Mouse (Mus musculus) myocyte (in vitro differentiated cells): ENCODE measurements at regions not wholly inside any gene's neighbourhood (a gene's known extent, or its start where the extent isn't known, plus 50 kb on each side); places are given as distances from the start of the nearest gene placed in this dataset.

Experiments
- E2F4 ChIP-seq: IDR thresholded peaks from one replicate; pipeline ENCODE4 v1.6.1; 2011; ENCODE audit warnings: mild to moderate bottlenecking, control low read depth, moderate library complexity; ENCODE audit not compliant: insufficient read depth
- POLR2A ChIP-seq: IDR thresholded peaks from one replicate; pipeline ENCODE4 v1.6.1; 2011; ENCODE audit warnings: low read depth, mild to moderate bottlenecking, control low read depth, moderate library complexity; ENCODE audit not compliant: insufficient read length
- POLR2AphosphoS2 ChIP-seq: IDR thresholded peaks from one replicate; pipeline ENCODE4 v1.6.1; 2011; ENCODE audit warnings: low read depth, control low read depth; ENCODE audit not compliant: insufficient read length
- REST ChIP-seq: IDR thresholded peaks from one replicate; pipeline ENCODE4 v1.6.1; 2011; ENCODE audit warnings: mild to moderate bottlenecking, control low read depth, moderate library complexity; ENCODE audit not compliant: insufficient read depth, insufficient read length
- TCF12 ChIP-seq: IDR thresholded peaks from one replicate; pipeline ENCODE4 v1.6.1; 2011; ENCODE audit warnings: mild to moderate bottlenecking, control low read depth; ENCODE audit not compliant: poor library complexity, insufficient read depth, severe bottlenecking

DNA sequence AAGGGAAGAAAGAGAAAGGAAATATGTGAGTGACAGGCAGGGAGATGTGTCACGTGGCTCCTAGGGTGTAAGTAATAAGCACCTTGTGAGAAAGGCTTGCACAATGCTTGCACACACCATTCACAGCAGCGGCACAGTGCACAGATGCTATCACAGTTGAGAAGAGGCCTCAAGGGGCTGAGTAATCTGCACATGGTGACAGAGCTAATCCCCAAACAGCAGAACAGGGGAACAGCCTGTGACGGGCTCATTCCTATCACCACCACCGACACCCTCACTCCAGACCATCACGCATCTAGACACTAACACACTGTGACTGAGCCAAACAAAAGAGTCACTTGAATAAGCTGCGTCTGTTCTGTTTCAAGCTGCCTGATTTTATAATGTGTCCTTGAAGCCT lies 76.2 kb upstream of the Ppm1h start:
- TF ChIP-seq TCF12: no peak
- no peak for TF ChIP-seq E2F4
- no peak for TF ChIP-seq REST
- TF ChIP-seq POLR2A: no peak
- TF ChIP-seq POLR2AphosphoS2: no peak
